Mouse (Mus musculus): ENCODE data around the gene Olfr522.

Olfr522 gene

DNA sequence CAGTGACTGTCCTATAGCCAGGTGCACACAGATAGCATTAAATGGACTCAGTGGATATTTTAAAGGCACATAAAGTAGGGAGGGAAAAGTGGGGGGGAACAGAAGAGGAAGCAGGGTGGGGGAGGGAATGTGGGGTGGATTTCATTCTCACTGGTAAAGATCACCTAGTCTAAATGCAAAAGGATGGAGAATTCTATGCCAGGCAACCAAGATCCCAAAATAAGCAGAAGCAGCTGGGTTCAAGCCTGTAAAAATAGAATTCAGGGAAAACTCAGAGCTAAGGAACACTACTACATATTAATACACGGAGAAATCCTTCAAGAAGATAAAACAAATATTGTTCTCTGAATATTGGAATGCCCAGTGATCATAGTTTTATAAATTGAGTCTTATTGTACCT, 3.4 kb upstream of the Olfr522 start:
- in situ Hi-C loops (cut with MboI, MseI): no loop called here

DNA sequence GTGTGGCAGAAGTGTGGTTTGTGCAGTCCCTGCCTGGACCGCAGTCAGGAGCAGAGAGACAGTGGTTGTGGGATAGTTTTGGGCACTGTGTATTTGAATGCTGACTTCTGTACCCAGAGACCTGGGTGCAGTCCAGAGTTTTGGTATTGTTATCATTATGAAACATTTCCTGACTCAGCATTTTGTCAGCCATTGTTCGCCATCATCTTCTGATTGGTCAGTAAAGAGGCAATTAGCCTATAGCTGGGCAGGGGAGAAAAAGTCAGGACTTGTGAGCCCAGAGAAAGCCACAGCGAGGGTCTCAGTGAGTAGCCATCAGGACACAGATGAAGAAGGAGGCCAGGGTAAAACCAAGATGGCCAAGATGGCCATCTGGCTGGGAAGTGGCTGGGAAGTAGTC, 4.2 kb downstream of the Olfr522 start:
- in situ Hi-C loops (cut with MboI, MseI): no loop called here

DNA sequence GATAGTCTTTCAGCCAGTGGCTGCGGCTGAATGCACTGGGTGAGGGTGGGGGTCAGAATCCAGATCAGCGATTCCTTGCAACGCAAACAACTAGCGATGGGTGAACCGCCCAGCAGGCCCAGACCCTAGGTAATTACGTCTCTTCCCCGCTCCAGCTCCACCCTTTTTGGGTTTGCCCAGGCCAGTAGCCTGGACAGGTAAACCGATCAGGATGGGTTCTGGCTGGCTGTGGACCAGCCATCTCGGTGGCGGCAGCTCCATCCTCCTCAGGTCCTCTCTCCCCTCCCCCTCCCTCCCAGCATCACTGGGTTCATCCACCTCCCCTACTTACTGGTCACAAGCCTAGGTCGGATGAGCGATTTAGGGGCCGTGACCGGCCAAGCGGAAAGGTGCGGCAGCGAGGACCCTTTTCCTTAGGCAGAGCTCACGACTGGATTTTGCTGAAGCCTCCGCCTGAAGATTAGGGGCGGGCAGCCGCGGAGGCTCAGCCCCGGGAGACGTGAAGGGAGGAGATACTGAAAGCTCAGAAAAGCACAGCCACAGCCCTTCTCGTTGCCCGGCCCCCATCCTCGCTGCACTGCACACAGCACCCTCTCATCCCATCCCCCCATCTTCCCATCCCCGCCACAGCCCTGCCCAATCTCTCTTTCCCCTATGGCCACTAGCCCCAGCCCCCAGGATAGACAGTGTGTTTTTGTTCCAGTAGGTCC, 10.2 kb downstream of the Olfr522 start, which contains the start of gene Sprn:
Sprn (minus strand) TSS at position 660 of the 710 bp plus-strand sequence.
- in situ Hi-C loops (cut with MboI, MseI): no loop called here

DNA sequence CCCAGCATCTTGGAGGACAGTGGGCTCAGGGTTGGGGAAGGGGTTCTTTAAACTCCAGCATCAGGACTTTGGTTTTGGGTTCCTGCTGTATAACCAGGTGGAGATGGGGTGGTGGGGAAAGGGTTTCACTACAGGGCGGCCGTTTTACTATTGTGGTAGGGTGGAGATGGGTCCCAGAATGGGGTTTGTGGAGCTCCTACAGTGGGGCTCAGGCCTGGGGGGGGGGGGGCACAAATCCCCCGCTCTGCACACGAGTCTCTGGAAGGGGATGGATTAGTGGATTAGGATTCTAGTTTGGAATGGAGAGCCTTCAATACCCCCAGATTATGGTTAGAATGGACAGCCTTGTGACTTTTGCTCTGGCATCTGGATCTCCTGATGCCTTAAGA, 10.7 kb downstream of the Olfr522 start:
- in situ Hi-C loops (cut with MboI, MseI): no loop called here

DNA sequence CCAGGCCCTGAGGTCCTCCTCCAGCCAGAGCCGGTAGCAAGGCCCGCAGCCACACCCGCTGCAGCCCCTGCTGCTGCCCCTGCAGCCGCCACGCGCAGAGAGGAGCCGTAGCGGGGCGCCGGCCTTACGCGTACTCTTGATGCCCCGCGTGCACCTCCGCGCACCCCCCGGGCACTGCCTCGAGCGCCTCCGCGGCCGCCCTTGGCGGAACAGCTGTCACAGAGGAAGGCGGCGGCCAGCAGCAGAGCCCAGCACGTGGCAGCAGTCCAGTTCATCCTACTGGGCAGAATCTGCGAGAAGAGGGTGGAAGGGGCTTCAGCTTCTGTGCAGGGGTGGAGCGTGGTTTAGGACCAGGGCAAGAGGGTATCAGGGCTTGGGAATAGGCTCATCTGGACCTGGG, 11.2 kb downstream of the Olfr522 start:
- in situ Hi-C loops (cut with MboI, MseI): no loop called here

DNA sequence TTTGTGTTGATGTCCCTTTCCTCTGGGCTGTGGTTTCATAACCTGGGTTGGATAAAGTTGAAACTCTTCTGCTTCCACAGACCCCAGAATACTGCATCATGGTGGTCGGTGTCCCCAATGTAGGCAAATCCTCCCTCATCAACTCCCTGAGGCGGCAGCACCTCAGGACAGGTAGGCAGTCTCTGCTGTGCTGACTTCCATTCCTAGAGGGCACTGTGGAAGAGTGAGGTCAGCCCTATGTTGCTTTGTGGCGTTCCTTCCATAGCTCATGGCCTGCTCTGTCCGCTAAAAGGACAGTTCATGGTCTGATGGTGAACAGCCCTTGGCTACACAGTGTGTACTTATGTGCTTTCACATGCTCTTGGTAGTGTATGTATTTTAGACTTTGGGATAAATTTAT, 20.0 kb downstream of the Olfr522 start:
- in situ Hi-C loops (cut with MboI, MseI): loop anchor here (5.0 to 25.0 kb wide), 2 partner anchors 62 to 1232 kb away; partner anchors contain the start of genes Bnip3 and Caly

DNA sequence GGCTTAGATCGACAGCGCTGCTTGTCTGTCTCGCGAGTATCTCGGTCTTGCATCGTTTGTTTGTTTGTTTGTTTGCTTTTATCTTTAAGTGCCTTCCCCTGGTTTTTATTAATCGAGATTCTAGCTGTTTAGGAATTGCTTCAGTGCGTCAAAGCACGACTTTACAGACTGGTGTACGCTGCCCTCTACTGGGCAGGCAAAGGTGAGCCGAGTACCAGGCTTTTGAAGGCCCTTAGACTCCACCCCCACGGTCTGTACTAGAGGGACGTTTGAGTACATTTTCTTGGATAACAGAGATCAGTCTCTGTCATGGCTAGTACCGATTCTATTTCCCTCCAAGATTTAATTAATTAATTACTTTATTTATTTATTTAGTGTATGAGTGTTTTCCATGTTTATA, 23.2 kb downstream of the Olfr522 start:
- in situ Hi-C loops (cut with MboI, MseI): loop anchor here (5.0 to 25.0 kb wide), 2 partner anchors 59 to 1229 kb away; partner anchors contain the start of genes Bnip3 and Caly

DNA sequence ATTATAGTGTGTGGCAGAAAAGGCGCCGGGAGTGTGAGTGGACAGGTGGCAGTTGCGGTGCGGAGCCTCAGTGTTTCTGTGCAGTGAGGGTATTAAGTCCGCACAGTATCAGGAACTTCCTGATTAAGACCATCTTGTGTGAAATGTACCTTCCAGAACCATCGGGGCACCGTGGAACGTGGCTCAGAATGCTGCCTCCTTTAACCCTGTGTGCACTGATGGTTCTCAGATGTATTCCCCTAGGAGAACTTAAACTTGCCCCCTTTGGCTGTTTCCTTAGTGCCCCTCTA, 26.6 kb downstream of the Olfr522 start:
- in situ Hi-C loops (cut with MboI, MseI): loop anchor here (10.0 to 25.0 kb wide), 3 partner anchors 747 to 1297 kb away; partner anchors contain the start of genes Bnip3, Psmd13, Sirt3 and Slc25a22

DNA sequence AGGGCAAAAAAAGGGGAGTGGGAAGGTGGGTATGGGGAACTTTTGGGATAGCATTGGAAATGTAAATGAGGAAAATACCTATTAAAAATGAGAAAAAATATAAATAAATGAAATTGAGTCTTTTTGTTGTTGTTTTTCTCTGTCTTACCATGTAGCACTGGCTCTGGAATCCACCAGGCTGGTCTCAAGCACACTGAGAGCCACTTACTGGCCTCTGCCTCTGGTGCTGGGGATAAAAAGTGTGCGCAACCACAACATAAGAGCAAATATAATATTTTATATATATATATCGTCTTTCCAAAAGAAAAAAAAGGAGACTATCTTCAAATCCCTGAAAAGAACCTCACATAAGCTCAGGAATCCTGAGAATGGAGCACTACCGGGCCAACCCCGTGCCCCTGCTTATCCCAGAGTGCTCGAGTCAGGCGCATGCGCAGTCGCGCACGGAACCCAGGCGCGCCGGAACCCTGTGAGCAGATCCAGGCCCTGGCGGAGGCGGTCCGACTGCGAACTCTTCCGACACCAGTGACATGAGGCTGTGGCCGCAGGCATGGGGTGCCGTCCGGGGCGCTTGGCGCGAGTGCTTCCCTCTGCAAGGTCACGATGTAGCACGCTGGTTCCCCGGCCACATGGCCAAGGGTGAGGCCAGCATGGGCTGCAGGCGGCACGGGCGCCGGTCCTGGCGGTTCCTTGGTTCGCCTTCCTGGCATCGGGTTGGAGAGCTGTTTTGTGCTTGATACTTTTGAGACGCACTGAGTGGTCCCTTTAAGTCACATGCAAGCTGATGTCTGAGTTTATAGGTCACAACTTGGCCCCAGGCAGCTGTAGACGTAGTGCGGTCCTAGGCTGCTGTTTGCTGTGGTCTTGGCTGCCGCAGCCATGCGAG, 27.2 kb downstream of the Olfr522 start, which contains the start of gene Mtg1:
Mtg1 (plus strand) TSS at position 430 of the 886 bp plus-strand sequence.
- in situ Hi-C loops (cut with MboI, MseI): loop anchor here (10.0 to 25.0 kb wide), 3 partner anchors 747 to 1297 kb away; partner anchors contain the start of genes Bnip3, Psmd13, Sirt3 and Slc25a22

DNA sequence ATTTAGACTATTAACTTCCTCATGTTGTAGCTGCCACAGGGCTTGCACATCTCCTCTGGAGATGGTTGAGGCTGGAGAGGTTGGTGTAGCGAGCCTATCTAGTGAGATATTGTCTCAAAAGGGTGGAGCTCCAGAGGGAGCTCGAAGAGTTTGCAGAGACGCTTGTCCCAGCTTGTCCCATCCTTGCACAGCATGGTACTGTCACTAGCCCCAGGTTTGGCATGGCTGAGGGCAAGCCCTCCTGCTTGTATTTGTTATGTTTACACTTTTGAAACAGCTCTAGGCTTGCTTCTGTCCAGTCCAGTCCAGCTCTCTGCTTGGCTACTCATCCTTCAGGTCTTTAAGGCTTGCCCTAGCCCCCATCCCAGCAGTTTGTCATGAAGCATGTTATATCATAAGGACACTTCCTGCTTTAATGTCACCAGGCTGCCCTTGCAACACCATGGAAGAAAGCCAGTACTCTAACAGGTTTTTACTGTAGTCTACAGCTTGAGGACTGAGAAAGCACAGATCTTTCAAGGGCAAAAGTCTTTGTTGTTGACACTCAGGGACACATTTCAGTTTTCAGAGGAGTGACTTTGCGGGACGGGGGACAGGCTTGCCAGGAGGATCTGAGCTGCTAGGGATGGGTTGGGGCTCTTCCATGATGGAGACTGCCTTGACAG, 29.3 kb downstream of the Olfr522 start:
- in situ Hi-C loops (cut with MboI, MseI): loop anchor here (10.0 to 25.0 kb wide), 3 partner anchors 750 to 1300 kb away; partner anchors contain the start of genes Bnip3, Psmd13, Sirt3 and Slc25a22

DNA sequence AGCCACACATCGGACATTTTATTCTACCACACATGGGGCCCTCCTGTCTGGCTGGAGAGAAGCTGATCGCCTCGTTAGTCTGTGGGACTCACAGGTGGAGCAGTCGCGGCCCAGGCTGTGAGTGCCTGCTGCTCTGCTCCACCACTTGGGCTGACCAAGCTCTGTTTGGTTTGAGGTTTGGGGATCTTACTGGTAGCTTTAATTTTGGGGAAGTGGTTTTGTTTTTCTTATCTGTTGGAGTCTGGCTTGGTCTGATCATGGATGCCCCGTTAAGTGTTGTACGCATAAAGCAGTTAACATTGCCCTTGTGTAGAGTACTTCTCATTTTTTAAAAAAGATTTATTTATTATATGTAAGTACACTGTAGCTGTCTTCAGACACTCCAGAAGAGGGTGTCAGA, 30.5 kb downstream of the Olfr522 start:
- in situ Hi-C loops (cut with MboI, MseI): loop anchor here (10.0 to 25.0 kb wide), 3 partner anchors 751 to 1301 kb away; partner anchors contain the start of genes Bnip3, Psmd13, Sirt3 and Slc25a22

DNA sequence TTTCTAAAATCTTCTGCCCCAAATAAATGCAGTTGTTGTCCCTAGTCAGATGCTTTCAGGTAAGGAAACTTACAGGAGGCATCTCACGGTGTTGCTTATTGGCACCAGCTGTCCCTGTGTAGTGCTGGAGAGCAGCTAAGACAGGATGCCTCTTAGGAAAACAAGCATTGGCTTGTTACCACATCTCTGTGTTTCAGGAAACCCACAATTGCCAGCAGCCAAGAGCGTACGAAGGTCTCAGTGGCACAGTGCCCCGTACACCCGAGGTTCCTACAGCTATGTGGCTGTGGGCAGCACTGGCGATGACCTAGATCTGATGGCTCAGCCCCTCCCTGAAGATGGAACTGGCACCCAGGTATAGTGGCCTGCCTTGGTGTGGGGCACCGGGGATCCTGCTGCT, 32.4 kb downstream of the Olfr522 start:
- in situ Hi-C loops (cut with MboI, MseI): loop anchor here (10.0 to 25.0 kb wide), 3 partner anchors 753 to 1303 kb away; partner anchors contain the start of genes Bnip3, Psmd13, Sirt3 and Slc25a22

DNA sequence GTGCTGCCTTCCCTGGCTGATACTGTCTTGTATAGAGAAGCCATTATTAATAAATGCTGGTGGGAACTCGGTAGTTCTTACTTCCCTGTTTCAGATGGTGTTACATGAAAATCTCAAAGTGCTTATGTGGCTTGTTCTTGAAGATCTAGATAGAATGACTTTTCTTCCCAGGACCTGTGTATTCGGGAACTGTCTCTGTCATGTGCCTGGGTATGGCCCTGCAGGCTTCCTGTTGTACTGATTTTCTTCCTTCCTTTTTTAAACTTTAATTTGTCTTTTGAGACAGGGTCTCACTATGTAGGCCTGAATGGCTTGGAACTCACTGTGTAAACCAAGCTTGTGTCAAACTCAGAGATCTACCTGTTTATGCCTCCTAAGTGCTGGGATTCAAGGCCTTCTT, 36.7 kb downstream of the Olfr522 start:
- in situ Hi-C loops (cut with MboI, MseI): loop anchor here (25.0 kb wide), 1 partner anchor 1216 kb away; the partner anchor contains the start of gene Bnip3

DNA sequence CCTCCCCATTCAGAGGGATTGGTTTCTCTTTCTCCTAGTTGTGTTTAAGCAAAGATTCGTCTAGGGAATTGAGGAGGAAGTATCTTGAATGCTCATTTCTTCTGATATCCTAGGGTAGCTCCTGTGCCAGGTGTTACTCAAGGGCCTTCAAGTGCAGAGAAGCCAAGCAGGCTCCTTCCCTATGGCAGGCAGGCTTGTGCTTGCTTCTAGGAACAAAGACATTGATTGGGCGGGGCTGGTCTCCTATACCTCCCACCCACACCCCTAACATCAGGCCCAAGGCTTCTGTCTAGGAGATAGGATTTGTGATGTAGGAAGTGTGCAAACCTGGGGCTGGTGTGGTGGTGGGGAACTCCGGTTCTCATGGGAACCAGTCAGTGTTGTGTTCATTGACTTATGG, 37.6 kb downstream of the Olfr522 start:
- in situ Hi-C loops (cut with MboI, MseI): loop anchor here (25.0 kb wide), 1 partner anchor 1215 kb away; the partner anchor contains the start of gene Bnip3

DNA sequence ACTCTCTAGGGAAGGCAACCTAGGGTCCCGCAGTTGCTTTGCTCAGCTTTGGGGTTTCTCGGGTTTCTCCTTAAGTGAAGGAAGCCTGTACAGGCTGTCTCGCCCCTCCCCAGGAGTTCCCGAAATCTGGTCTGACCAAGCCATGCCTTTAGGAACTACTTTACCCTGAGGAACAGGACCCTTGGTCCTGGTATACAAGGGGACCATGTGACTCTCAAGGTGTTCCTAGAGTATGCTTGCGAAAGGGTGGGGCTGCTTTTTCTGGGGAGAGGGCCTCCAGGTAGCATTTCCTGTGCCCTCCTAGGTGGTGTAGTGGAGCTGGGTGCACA, 38.6 kb downstream of the Olfr522 start:
- in situ Hi-C loops (cut with MboI, MseI): loop anchor here (25.0 kb wide), 1 partner anchor 1214 kb away; the partner anchor contains the start of gene Bnip3

DNA sequence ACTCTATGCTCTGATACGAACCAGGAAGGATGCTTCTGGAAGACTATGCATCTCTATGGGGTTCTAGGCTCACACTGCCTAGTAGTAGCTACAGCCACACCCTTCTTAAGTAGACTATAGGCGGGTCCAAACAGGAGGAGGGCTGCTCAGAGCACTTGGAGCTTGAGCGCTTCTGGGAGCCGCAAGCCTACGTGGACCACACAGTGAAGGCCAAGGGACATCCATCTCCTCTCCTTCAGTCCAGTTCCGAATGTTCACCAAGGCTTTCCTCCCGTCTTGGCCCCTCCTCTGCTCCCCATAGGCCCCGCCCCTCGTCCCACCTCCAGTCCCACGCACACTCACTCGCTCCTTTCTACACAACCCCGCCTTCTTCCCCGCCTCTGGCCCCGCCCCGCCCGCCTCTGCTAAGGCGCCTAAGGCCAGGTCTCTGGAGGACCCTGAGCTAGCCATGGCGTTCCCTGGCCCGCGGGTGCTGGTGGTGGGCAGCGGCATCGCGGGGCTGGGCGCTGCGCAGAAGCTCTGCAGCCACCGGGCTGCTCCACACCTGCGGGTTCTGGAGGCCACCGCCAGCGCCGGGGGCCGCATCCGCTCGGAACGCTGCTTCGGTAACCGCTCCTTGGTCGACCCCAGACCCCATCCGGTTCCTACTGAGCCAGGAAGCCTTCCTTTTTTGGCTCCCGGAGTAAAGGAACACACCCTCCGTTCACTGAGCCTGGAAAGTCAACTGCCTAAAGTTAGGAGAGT, 39.1 kb downstream of the Olfr522 start:
- in situ Hi-C loops (cut with MboI, MseI): loop anchor here (25.0 kb wide), 1 partner anchor 1213 kb away; the partner anchor contains the start of gene Bnip3

DNA sequence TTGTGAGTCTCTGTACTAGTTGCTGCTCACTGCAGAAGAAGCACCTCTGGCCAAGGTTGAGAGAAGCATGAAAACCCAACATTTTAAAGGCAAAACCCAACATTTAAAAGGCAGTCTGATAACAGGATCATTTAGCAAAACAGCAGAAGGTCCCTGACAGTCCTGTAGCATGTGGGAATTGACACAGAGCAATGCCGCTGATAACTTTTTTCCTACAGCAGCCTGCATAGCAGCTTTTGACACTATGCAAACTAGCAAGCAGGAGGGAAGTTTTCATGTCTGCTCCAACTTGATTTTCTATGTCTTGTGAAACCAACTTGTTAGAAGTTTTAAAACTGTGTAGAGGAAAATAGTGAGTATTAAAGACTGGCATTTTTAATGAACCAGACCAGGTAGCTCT, 40.2 kb downstream of the Olfr522 start:
- in situ Hi-C loops (cut with MboI, MseI): loop anchor here (5.0 kb wide), 1 partner anchor 87 kb away; the partner anchor contains the start of genes Tubgcp2 and Zfp511

DNA sequence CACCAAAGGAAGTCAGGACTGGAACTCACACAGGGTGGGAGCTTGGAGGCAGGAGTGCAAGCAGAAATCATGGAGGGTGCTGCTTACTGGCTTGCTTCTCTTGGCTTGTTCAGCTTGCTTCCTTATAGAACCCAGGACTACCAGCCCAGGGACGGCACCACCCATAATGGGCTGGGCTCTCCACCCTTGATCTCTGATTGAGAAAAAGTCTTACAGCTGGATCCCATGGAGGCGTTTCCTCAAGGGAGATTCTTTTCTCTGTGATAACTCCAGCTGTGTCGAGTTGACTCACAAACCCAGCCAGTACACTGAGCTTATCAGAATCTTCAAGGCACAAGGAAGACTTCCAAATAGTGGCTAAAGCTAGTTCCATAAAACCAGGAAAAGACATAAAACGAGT, 41.8 kb downstream of the Olfr522 start:
- in situ Hi-C loops (cut with MboI, MseI): loop anchor here (5.0 kb wide), 1 partner anchor 85 kb away; the partner anchor contains the start of genes Tubgcp2 and Zfp511

DNA sequence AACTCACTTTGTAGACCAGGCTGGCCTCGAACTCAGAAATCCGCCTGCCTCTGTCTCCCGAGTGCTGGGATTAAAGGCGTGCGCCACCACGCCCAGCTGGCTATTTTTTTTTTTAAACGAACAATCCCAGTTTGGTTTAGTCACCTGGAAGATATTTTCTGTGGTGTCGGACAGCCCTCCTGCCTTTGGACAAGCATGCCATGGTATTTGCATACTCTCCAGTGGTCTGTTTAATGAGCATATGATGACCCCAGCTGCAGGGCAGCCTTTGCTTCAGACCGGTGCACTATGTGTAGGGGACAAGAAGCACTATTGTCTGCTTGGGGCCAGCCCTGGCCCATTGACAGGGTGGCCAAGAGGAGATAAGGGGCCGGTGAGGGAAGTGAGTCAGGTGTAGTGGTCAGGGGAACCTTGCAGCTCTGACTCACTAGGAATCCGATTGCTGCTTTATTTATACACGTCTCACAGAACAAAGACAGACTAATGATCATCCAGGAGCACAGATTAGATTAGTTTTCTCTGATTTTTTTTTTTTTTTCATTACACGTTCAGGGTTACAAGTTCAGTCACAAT, 43.1 kb downstream of the Olfr522 start:
- in situ Hi-C loops (cut with MboI, MseI): loop anchor here (5.0 kb wide), 1 partner anchor 84 kb away; the partner anchor contains the start of genes Tubgcp2 and Zfp511

DNA sequence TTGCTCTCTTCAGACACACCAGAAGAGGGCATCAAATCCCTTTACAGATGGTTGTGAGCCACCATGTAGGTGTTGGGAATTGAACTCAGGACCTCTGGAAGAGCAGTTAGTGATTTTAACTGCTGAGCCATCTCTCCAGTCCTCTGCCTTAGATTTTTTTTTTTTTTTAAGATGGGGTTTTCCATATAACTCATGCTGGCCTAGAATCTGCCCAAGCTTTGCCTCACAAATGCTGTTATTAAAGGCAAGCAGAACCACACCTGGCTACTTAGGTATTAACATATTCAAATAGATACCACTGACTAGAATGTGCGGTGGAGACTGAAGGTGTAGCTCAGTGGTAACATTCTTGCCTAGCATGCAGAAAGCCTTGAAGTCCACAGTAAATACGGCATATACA, 44.1 kb downstream of the Olfr522 start:
- in situ Hi-C loops (cut with MboI, MseI): loop anchor here (5.0 kb wide), 1 partner anchor 83 kb away; the partner anchor contains the start of genes Tubgcp2 and Zfp511
